In genomic region chr12:84969656-84970427, GRCm38 (mm10) we compare ENCODE assay signal across 8 mouse cellular contexts. TPM values are rescaled to one million over a fixed set of nuclear protein-coding genes. Genes with fewer than 3 reads are reported as not detected.
A peak's percentile ranks its signal among the peaks of the same experiment; 100 is the strongest.
DNase-seq lines count a peak whose midpoint lies in the region; ATAC-seq and TF ChIP-seq lines count a peak whose summit lies in the region.

No protein-coding gene starts in this region.

- H3K36me3 ChIP-seq in lung, postnatal 0 days (ENCODE audit: insufficient read depth, low read length) = peaks cover 15% of the 10 kb centered on the region; the same call in 1 of the 2 replicates
- peaks cover 21% of the 10 kb centered on the region for H3K36me3 ChIP-seq in embryonic facial prominence, embryonic 12.5 days
- H3K36me3 ChIP-seq in intestine, embryonic 16.5 days (ENCODE audit: control insufficient read depth, insufficient read depth, low read length) = 0 out of 2 replicates have a peak, but pooled peaks cover 3% of the 10 kb centered on the region
- peaks cover 16% of the 10 kb centered on the region; the same call in 1 of the 2 replicates for H3K36me3 ChIP-seq in neural tube, embryonic 12.5 days

- TF ChIP-seq EP300 in lung, postnatal 0 days (IDR thresholded peaks at IDR 0.05) = no peak

- peak overlapping the region; percentile 70 for H3K4me2 ChIP-seq in lung, postnatal 0 days (replicated peaks; ENCODE audit: low read depth, low read length)
- H3K4me2 ChIP-seq in embryonic facial prominence, embryonic 12.5 days (replicated peaks) = peak overlapping the region; percentile 95
- H3K4me2 ChIP-seq in intestine, embryonic 16.5 days (ENCODE audit: low read depth, low read length) = peak overlapping the region; percentile 83
- peak overlapping the region; percentile 96 for H3K4me2 ChIP-seq in neural tube, embryonic 12.5 days (replicated peaks)

- H3K4me1 ChIP-seq in lung, postnatal 0 days (ENCODE audit: insufficient read depth, low read depth, low read length) = no peaks in the 10 kb centered on the region
- H3K4me1 ChIP-seq in embryonic facial prominence, embryonic 12.5 days = peaks cover 16% of the 10 kb centered on the region
- peaks cover 12% of the 10 kb centered on the region for H3K4me1 ChIP-seq in intestine, embryonic 16.5 days (ENCODE audit: control insufficient read depth, insufficient read depth, low read length)
- peaks cover 19% of the 10 kb centered on the region for H3K4me1 ChIP-seq in neural tube, embryonic 12.5 days

- no peak for TF ChIP-seq CTCF in lung, postnatal 0 days (IDR thresholded peaks at IDR 0.05)

- H3K9me3 ChIP-seq in lung, postnatal 0 days (ENCODE audit: low read length) = no peaks in the 10 kb centered on the region
- no peaks in the 10 kb centered on the region for H3K9me3 ChIP-seq in embryonic facial prominence, embryonic 12.5 days
- no peaks in the 10 kb centered on the region for H3K9me3 ChIP-seq in intestine, embryonic 16.5 days (ENCODE audit: control insufficient read depth, low read length)
- no peaks in the 10 kb centered on the region for H3K9me3 ChIP-seq in neural tube, embryonic 12.5 days

- ATAC-seq in lung, postnatal 0 days = 0 out of 2 replicates have a peak, but pooled peaks have one; percentile 8
- ATAC-seq in embryonic facial prominence, embryonic 12.5 days (ENCODE audit: insufficient number of reproducible peaks, insufficient read depth, low FRiP score, low TSS enrichment) = no peak
- peak; percentile 18 for ATAC-seq in intestine, embryonic 16.5 days
- no peak for ATAC-seq in neural tube, embryonic 12.5 days (ENCODE audit: low FRiP score, low read depth)

- H3K27ac ChIP-seq in lung, postnatal 0 days (ENCODE audit: low read length) = peak overlapping the region; percentile 71
- H3K27ac ChIP-seq in embryonic facial prominence, embryonic 12.5 days = no peak overlapping the region
- no peak overlapping the region for H3K27ac ChIP-seq in intestine, embryonic 16.5 days (ENCODE audit: low read length)
- no peak overlapping the region for H3K27ac ChIP-seq in neural tube, embryonic 12.5 days

- 19% methylated on average over 15 of the region's 15 CpGs for WGBS in lung, postnatal 0 days
- 27% methylated on average over 15 of the region's 15 CpGs for WGBS in embryonic facial prominence, embryonic 12.5 days
- 20% methylated on average over 15 of the region's 15 CpGs for WGBS in intestine, embryonic 16.5 days
- 29% methylated on average over 15 of the region's 15 CpGs for whole genome bisulfite sequencing in neural tube, embryonic 12.5 days

- H3K9ac ChIP-seq in lung, postnatal 0 days (replicated peaks; ENCODE audit: low read depth) = peak overlapping the region; percentile 93
- H3K9ac ChIP-seq in embryonic facial prominence, embryonic 12.5 days = peak overlapping the region; percentile 84
- peak overlapping the region; percentile 87 for H3K9ac ChIP-seq in intestine, embryonic 16.5 days (ENCODE audit: low read depth, low read length)
- H3K9ac ChIP-seq in neural tube, embryonic 12.5 days = peak overlapping the region; percentile 84

- peak overlapping the region; percentile 81 for H3K4me3 ChIP-seq in lung, postnatal 0 days (ENCODE audit: low read depth, low read length)
- H3K4me3 ChIP-seq in embryonic facial prominence, embryonic 12.5 days = peak overlapping the region; percentile 91
- H3K4me3 ChIP-seq in intestine, embryonic 16.5 days (ENCODE audit: low read length) = peak overlapping the region; percentile 86
- peak overlapping the region; percentile 84 for H3K4me3 ChIP-seq in neural tube, embryonic 12.5 days

- H3K27me3 ChIP-seq in lung, postnatal 0 days (replicated peaks; ENCODE audit: insufficient read depth, low read length) = no peaks in the 10 kb centered on the region
- no peaks in the 10 kb centered on the region for H3K27me3 ChIP-seq in embryonic facial prominence, embryonic 12.5 days
- no peaks in the 10 kb centered on the region for H3K27me3 ChIP-seq in intestine, embryonic 16.5 days (replicated peaks; ENCODE audit: control insufficient read depth, insufficient read depth, low read length)
- H3K27me3 ChIP-seq in neural tube, embryonic 12.5 days (replicated peaks) = no peaks in the 10 kb centered on the region

- no peak for DNase-seq in lung, postnatal 0 days (ENCODE audit: low spot score)
- no peak for DNase-seq in lung, postnatal 10 days
- DNase-seq in layer of hippocampus, adult 11-12 months (ENCODE audit: low spot score) = no peak
- no peak for DNase-seq in left cerebral cortex, adult 18-20 months (ENCODE audit: low spot score in 2 of 2)
- no peak for DNase-seq in kidney, postnatal 25 days

RNA-seq across cellular contexts. Expression of gene Fcf1, which starts 0.9 kb away (rescaled TPM):
- 97.1 and 114 TPM in 2 replicates for polyA plus RNA-seq in lung, postnatal 0 days (2015; fragmentation: Nextera tagmentation; extraction: Ambion mirVana)
- 142 and 152 TPM in 2 replicates for polyA plus RNA-seq in embryonic facial prominence, embryonic 12.5 days (2016; fragmentation: Nextera tagmentation; extraction: Ambion mirVana)
- polyA plus RNA-seq in intestine, embryonic 16.5 days (2015; fragmentation: Nextera tagmentation; extraction: Ambion mirVana) = 123 and 134 TPM in 2 replicates
- polyA plus RNA-seq in neural tube, embryonic 12.5 days (2016; fragmentation: Nextera tagmentation; extraction: Ambion mirVana) = 129 and 134 TPM in 2 replicates
- 10 to 100 TPM; 31.1 to 35.7 TPM for total RNA-seq in left cerebral cortex, adult 18-20 months (2021)

RNA-seq across cellular contexts. Expression of gene Arel1, which starts 0.9 kb away (rescaled TPM):
- polyA plus RNA-seq in lung, postnatal 0 days (2015; fragmentation: Nextera tagmentation; extraction: Ambion mirVana) = 7.3 and 7.8 TPM in 2 replicates
- polyA plus RNA-seq in embryonic facial prominence, embryonic 12.5 days (2016; fragmentation: Nextera tagmentation; extraction: Ambion mirVana) = 20.3 and 21.8 TPM in 2 replicates
- polyA plus RNA-seq in intestine, embryonic 16.5 days (2015; fragmentation: Nextera tagmentation; extraction: Ambion mirVana) = 8.0 and 8.5 TPM in 2 replicates
- 27.8 and 28.7 TPM in 2 replicates for polyA plus RNA-seq in neural tube, embryonic 12.5 days (2016; fragmentation: Nextera tagmentation; extraction: Ambion mirVana)
- total RNA-seq in left cerebral cortex, adult 18-20 months (2021) = 10 to 100 TPM; 98.2 to 98.8 TPM

RNA-seq across cellular contexts. Expression of gene Ylpm1, which starts 26.3 kb away (rescaled TPM):
- polyA plus RNA-seq in lung, postnatal 0 days (2015; fragmentation: Nextera tagmentation; extraction: Ambion mirVana) = 12.3 and 15.8 TPM in 2 replicates
- 37.0 and 39.6 TPM in 2 replicates for polyA plus RNA-seq in embryonic facial prominence, embryonic 12.5 days (2016; fragmentation: Nextera tagmentation; extraction: Ambion mirVana)
- polyA plus RNA-seq in intestine, embryonic 16.5 days (2015; fragmentation: Nextera tagmentation; extraction: Ambion mirVana) = 17.7 and 18.5 TPM in 2 replicates
- 36.8 and 40.1 TPM in 2 replicates for polyA plus RNA-seq in neural tube, embryonic 12.5 days (2016; fragmentation: Nextera tagmentation; extraction: Ambion mirVana)
- 100 to 1,000 TPM; 111 to 112 TPM for total RNA-seq in left cerebral cortex, adult 18-20 months (2021)

Comparison
In these comparisons a context has a peak if more than half of its experiments do, and no peak if none do; other contexts are left out.
1. ATAC-seq: peak in lung, postnatal 0 days (single experiment) and intestine, embryonic 16.5 days (single experiment); none in embryonic facial prominence, embryonic 12.5 days (single experiment) and neural tube, embryonic 12.5 days (single experiment).
2. Peak in every context shown above with its lines, with median percentiles within 50 percentile points of each other: H3K4me2 ChIP-seq, H3K4me3 ChIP-seq and H3K9ac ChIP-seq.